Mouse (Mus musculus) bone marrow macrophage, adult 2 months (primary cell): ENCODE data around the gene Noxo1.

Source experiments
- CTCF ChIP-seq: IDR thresholded peaks from 2 replicates; pipeline ENCODE4 v1.5.1; 2012; ENCODE audit warnings: low read depth, mild to moderate bottlenecking, low read length, moderate library complexity
- POLR2A ChIP-seq: IDR thresholded peaks from 2 replicates; pipeline ENCODE4 v1.6.1; 2012; ENCODE audit warnings: mild to moderate bottlenecking, low read depth, low read length, borderline replicate concordance

GRCm38 (mm10) chr17:24687599-24687998 is 8.4 kb upstream of the Noxo1 start:
- TF ChIP-seq CTCF (no peak), POLR2A (no peak)
